Mouse (Mus musculus): ENCODE measurements around the gene Exoc3l2. TPM values are rescaled to one million over a fixed set of nuclear protein-coding genes. Genes with fewer than 3 reads are reported as not detected.
A peak's percentile ranks its signal among the peaks of the same experiment; 100 is the strongest.

The Exoc3l2 gene
- polyA plus RNA-seq, 1 experiment, result 6.0 TPM

DNA sequence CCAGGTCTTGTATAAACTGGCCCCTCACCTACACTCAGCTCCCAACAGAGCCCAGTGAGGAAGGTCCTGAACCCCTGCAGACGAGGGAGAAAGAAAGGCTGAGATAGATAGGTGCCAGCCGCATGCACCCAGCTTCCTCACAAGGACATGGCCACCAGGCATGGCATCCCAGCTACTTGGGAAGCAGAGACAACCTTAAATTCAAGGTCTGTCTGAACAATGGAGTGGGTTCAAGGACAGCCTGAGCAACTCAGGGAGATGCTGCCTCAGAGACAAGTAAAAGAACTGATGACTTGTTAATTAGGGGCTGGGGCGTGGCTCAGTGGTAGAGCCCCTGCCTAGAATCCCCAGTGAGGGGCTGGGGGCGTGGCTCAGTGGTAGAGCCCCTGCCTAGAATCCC is 7.9 kb upstream of the Exoc3l2 start:
- WGBS, result 87% methylated on average over 4 of the region's 4 CpGs
- no peak for DNase-seq (ENCODE audit: low read depth, low spot score)

DNA sequence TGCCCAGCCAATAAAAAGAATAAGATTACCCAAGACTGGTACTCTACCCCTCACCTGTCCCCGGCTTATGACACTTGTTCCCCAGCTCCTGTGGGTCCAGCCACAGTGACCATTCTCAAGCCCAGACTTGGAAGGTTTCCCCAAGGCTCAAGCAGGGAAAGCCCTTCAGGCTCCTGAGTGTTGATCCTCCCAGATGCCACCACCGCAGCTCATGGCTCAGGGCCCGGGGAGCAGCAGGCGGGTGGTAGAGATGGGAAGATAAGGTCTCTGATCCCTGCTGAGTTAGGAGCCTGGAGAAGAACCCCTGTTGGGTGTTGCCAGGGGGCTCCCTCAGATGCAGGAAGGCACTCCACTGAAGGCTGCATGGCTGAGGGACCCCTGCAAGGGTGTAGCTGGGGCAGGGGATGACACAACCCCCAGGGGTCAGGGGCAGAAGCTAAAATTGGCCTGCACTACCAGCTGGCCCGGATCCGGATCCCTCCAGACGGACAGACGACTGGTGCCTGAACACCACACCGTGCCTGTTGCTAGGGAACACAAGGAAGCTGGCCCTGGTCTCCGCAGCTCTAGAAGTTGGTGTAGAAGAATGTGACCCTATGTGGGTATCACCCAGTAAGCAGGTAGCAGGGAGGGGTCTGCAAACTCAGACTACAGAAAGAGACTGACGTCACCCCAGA is 7.2 kb upstream of the Exoc3l2 start:
- WGBS, result 77% methylated on average over 11 of the region's 11 CpGs

DNA sequence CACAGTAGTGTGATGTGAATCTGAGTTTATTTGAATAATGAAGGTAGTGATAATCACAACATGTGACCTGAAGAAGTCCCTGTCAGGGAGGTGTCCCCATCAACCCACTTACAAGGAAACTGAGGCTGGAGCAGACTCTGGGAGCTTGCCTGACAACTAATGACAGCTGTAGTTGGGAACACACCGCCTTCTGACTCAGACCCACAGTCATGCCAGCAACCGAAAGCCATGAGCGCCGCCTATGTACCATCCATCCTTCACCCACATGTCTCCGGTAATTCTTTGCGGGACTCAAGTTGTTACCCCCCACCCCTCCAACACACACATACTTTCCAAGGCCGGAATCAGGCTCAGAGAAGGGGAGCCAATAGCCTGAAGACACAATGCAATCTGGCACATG is 6.5 kb upstream of the Exoc3l2 start:
- DNase-seq (ENCODE audit: low read depth, low spot score), result no peak

More for the DNA sequence above, 7.2 kb upstream of the Exoc3l2 start:
- no peak for DNase-seq (ENCODE audit: low read depth, low spot score)

DNA sequence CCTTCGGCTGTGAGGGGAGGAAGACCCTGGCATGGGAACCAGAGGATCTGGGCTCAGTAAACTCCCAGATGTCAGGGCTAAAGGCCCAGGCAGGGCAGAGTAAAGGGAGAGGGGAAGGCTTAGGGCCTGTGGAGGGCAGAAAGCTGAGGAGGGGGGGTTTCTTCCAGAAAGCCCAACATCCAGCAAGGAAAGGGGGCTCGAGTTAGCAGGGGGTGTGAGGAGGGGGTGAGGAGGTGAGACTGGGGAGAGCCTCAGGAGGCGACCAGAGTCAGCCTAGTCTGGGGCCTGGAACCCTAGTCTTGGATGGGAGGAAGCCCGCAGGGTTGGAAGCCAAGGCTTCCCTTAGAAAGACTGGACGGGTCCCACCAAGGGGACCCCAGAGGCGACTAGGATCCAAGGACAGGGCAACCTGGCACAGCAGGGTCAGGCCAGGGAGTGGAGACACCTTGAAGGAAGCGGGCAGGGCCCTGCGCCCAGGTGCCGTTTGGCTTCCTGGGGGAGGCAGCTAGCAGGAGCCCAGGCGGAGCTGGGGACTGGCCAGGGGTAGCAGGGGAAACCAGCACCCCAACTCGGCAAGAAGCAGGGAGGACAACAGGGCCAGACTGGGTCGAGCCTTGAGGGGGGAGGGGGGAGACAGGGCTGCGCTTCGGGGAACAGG is 5.6 kb upstream of the Exoc3l2 start:
- no peak for DNase-seq (ENCODE audit: low read depth, low spot score)
- 11% methylated on average over 14 of the region's 14 CpGs for WGBS

More for the DNA sequence above, 6.5 kb upstream of the Exoc3l2 start:
- WGBS, result 89% methylated on average over 7 of the region's 7 CpGs

DNA sequence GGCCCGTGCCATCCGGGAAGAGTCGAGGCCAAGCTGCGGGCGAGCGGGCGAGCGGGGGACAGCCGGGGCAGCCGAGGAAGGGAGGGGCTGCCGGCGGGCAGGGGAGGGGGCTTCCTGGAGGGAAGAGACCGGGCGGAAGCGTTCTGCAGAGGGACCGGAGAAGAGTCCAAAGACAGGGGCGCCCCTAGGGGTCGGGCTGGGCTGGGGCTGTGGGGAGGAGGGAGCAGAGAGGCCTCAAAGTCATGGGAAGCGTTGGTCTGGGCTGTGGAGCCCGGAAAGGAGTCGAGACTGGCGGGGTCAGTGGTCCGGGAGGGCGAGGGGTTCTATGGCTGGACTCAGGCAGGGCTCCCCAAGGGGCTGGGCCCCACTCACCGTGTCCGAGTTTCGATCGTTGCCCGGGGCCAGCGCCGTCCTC is 5.1 kb upstream of the Exoc3l2 start:
- WGBS, result under 1% methylated on average over 31 of the region's 31 CpGs
- DNase-seq (ENCODE audit: low read depth, low spot score), result no peak

DNA sequence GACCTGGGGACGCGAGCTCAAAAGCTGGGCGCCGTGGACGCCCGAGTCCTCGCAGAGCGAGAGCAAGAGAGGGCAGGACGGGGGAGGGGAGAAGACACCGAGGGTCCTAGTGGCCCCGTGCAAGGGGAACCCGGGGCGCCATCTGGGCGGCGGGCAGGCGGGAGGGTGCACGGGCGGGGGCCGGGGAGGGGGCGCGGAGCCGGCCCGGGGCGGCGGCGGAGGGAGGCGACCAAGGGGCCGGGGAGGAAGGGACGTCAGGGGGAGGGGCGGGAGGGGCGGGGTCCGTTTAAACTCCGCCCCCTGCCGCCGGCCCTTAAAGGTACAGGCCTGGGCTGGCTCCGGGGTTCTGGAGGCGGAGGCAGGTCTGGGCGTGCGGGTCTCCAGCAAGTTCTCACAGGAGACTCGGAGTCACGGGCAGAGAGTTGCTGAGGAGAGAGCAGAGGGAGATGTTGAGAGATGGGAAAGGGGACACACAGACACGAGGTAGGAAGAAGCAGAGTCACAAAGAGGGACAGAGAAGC is 4.5 kb upstream of the Exoc3l2 start, which contains the start of gene Mark4:
TSS of gene Mark4 (minus strand) at position 231 of the 521 bp plus-strand sequence.
- WGBS, result 1% methylated on average over 38 of the region's 42 CpGs
- peak; percentile 29 for DNase-seq (ENCODE audit: low read depth, low spot score)

DNA sequence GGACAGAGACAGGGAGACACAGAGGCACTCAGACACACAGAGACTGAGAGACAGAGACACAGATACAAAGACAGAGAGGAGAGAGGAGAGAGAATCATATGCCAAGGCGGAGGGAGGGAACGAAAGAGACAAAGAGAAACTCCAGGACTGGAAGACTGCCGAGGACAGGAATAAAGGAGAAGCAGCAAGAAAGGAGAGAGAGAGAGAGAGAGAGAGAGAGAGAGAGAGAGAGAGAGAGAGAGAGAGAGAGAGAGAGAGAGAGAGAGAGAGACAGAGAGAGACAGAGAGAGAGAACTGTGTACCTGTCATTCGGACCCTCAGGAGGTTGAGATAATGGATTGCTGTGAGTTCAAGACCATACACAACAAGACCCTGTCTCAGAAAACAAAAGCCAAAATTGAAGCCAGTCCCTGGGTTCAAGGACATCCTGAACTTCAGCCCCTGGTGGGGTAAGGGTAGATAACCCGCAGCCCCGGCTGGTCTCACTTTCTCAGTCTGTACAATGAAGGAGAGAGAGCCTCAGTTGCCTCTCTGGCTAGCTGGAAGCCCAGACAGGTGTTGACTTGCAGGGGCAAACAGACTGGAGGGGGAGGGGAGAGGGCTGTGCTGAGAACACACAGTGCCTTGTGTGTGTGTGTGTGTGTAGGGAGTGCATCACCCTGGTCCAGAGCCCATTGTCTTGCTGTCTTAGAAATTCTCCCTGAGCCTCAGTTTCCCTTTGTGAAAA is 3.8 kb upstream of the Exoc3l2 start:
- no peak for DNase-seq (ENCODE audit: low read depth, low spot score)
- WGBS, result 32% methylated on average over 6 of the region's 6 CpGs

DNA sequence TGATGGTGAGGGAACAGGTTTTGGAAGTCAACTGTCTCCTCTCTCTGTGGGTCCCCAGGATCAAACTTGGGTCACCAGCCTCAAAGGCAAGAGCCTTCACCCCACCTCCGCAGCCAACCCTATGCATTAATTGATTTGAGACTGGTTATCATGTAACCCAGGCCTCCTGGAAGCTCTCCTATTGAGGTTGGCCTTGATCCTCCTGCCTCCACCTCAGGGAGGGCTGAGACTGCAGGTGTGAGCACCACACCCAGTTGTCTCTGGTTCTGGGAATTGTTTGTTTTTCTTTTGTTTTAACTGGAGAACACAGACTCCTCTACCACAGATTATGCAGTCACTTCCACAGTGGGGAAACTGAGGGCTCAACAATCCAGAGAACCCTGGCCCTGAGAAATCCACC is 2.6 kb upstream of the Exoc3l2 start:
- 39% methylated on average over 1 of the region's 1 CpGs for WGBS
- DNase-seq (ENCODE audit: low read depth, low spot score), result no peak

DNA sequence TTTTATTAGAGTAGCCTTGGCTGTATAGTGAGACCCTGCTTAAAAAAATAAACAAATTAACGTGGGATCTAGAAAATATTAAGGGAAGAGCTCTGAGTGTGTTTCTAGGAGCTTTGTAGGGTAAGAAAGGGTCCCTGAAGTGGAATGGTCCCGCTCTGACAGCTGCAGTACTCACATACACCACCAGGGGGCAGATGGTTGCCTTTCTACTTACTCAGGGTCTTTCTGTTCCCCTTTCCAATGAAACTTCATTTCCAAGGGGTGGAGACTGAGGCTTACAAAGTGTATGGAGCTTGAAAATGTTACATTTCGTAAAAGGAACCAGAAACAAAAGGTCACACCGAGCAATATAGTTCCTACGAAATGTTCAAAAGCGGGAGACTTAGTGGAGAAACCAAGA is 1.6 kb upstream of the Exoc3l2 start:
- no peak for DNase-seq (ENCODE audit: low read depth, low spot score)
- 20% methylated on average over 6 of the region's 6 CpGs for WGBS

DNA sequence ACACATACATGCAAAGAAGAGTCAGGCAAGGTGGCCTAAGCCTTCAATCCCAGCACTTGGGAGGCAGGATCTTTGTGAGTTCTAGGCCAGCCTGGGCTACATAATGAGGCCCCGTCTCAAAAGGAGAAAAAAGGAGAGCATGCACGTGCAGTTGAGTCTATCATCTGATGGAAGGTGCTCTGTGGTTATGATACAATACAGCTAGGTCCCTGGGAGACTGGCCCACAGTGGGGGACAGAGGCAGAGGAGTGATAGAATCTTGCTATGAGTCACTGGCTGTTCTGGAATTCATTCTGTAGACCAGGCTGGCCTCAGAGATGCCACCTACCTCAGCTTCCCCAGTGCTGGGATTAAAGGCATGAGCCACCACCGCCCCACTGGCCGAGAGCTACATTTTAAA is 688 bp upstream of the Exoc3l2 start:
- 82% methylated on average over 4 of the region's 4 CpGs for WGBS
- no peak for DNase-seq (ENCODE audit: low read depth, low spot score)

DNA sequence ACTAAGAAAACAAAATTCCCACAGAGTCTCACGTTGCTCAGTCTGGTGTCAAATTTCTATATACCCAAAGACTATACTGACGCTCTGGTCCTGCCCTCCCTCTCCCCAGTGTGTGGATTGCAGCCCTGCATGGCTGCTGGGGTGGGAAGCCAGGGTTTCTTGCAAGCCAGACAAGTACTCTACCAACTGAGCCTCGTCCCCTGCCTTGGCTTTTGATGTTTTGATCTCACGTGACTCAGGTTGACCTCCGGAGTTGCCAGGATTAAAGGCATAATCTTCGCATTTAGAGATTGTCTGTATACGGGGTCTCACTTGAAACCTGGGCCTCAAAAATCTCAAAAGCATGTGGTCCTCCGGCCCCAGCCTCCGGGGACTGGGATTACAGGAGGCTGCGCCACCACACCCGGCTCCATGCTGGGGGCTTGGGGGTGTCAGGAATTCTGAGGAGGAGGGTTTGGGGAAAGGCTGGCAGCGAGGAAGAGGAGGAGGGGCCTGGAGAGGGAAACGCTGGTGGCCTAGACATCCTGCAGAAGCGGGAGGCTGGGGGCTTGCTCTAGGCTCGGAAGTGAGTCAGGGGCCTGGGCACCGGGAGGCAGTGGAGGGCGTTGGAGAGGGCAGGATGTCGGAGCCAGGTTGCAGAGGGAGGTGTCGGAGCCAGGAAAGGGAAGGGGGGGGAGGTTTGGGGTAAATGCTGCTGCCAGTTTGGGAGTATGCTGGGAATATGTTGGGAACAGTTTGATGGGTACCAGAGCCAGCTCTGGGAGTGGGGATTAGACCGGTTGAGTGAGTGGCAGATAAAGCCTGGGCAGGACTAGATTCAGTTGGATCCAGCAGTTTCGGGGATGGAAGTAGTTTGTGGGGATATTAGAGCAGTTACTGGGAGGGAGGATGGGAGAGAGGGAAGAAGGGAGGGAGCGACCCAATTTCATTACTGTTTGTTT is 1.5 kb downstream of the Exoc3l2 start:
- WGBS, result 28% methylated on average over 22 of the region's 22 CpGs
- no peak for DNase-seq (ENCODE audit: low read depth, low spot score)

DNA sequence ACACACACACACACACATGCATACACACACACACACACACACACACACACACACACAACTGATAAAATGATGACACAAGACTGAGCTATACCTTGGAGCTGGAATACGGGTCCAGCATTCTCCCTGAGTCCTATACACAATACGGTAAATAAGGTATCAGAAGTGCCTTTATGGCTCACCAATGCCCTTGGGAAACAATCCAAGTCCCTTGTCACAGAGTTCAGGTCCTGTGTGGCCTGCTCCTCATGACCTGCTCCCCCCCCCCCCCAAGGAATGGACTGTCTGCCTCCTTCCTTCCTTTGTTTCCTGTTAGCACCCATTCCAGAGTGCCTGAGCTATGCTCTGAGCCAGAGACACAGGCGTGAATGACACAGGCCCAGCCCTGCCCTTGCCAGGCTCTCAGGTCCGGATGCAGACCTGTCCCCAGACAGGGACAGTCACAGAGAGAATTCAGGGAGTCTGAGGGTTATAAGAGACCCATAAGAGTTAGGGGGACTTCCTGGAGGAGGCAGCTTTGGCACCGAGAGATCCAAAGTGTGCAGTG is 3.5 kb downstream of the Exoc3l2 start:
- no peak for DNase-seq (ENCODE audit: low read depth, low spot score)
- WGBS, result 49% methylated on average over 5 of the region's 5 CpGs

DNA sequence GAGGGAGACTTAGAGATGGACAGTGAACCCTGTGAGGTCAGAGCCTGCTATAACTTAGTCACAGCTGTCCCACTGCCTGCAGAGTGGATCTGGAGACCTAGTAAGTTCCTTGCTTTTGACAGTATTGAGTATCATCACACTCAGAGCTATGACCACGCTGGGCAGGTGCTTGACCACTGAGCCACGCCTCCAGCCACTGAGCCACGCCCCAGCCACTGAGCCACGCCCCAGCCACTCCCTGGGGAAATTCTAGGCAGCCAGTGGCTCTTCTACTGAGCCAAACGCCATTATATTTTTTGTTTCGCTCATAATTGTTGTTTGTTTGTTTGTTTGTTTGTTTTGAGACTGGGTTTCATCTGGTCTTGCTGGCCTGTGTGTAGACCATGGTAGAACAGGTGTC is 4.5 kb downstream of the Exoc3l2 start:
- 20% methylated on average over 6 of the region's 6 CpGs for WGBS

DNA sequence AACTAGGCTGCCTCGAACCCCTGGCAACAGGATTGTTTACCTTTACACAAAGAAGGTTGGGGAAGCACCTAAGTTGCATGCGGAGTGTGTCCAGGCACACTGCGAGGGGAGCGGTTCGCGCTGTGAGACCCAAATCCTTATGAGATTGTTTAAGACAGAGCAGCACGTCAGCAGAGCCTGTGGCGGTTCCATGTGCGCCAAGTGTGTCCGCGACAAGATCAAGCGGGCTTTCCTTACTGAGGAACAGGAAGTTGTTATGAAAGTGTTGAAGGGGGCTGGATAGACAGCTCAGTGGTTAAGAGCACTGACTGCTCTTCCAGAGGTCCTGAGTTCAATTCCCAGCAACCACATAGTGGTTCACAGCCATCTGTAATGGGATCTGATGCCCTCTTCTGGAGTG is 5.1 kb downstream of the Exoc3l2 start:
- 61% methylated on average over 12 of the region's 12 CpGs for WGBS
- no peak for DNase-seq (ENCODE audit: low read depth, low spot score)

More for the DNA sequence above, 4.5 kb downstream of the Exoc3l2 start:
- no peak for DNase-seq (ENCODE audit: low read depth, low spot score)

DNA sequence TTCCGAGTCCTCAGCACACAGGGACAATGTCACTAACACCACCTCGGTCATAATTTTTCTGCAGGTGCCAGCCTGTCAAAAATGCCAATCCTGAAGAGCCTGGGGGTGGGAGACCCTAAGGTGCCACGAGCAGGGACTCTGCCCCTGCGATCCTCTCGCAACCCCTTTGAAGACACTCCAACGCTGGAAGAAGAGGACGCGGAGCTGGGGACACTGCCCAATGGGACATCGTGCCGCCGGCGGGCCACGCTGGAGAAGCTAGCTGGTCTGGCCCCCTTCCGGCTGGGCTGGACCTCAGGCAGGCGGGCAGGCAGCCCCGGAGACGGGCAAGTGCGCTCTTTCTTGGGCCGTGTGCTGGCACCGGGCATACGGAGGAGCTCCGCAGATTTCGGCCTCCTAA is 6.3 kb downstream of the Exoc3l2 start:
- WGBS, result 34% methylated on average over 23 of the region's 23 CpGs
- no peak for DNase-seq (ENCODE audit: low read depth, low spot score)

DNA sequence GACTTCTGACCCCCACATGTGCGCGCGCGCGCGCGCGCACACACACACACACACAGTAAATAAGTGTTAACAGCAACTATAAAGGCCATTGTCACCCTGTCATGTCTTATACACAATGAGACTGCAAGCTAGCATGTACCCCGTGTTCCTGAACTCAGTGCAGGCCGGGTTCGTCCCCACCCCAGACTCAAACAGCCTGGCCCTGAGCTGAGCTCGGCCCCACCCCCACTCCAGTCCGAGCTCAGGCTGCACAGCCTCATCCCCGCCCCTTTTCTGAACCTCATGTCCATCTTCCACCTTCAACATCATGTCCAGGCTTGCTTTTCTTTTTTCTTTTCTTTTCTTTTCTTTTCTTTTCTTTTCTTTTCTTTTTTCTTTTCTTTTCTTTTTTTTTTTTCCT is 7.2 kb downstream of the Exoc3l2 start:
- no peak for DNase-seq (ENCODE audit: low read depth, low spot score)
- WGBS, result 31% methylated on average over 14 of the region's 14 CpGs

DNA sequence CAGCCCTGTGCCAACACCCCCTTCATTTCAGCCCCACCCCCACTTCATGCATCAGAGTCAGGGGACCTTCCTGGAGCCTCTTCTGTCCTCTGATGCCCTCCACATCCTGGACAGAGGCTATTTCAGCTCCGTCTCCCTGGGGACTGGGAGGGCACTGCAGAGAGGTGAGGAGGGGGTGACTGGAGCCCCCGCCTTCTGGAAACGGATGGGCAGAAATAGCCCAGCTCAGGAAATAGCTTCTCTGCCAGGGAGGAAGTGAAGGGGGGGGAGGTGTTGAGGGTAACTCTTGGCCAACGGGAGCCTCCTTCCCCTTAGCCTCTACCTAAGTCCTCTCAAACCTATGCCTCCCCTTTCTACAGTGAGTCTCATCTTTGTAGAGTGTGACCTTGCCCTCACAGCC is 9.3 kb downstream of the Exoc3l2 start:
- WGBS, result 43% methylated on average over 4 of the region's 4 CpGs
- DNase-seq (ENCODE audit: low read depth, low spot score), result no peak

DNA sequence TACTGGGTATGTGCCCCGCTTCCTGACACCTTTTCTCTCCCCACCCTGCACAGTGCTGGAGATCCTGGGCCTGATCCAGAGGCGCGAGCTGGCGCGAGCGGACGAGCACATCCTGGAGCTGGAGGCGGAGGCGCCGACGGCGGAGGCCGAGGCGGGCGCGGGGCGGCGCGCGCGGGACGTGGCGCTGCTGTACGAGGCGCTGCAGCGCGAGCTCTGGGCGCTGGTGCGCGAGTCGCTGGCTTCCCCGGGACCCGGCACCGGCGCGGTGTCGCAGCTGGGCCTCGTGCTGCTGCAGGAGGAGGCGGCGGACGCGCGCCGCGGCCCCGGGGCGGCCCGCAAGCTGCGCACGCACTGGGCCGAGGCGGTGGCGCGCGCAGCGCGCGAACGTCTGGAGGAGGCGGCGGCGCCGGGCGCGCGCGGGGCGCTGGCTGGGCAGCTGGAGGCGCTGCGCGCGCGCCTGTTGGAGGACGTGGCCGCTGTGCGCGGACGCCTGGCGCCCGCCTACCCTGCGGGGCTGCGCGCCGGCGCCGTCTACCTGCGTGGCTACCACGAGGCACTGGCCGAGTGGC is 10.8 kb downstream of the Exoc3l2 start:
- no peak for DNase-seq (ENCODE audit: low read depth, low spot score)
- under 1% methylated on average over 75 of the region's 89 CpGs for WGBS

DNA sequence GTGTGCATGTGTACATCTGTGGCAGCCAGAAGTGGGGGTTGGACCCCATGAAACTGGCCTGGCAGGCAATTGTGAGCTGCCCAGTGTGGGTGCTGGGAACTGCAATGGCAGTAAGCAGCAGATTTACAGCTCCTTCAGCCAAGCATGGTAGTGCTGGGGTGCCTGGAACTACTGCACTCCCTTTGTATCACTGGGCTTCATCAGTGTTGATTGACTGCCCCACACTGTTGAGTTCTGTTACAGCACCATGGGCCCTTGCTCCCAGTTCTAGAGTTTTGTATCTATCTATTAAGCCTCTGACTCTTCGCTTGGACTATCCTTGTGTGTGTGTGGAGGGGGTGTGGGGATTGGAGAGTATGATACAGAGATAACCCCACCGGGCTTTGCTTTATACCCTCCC is 14.0 kb downstream of the Exoc3l2 start:
- DNase-seq (ENCODE audit: low read depth, low spot score), result no peak
- WGBS, result 44% methylated on average over 2 of the region's 2 CpGs

Data from large intestine, adult 2 months (tissue).